Mouse (Mus musculus): Measurements from ENCODE around the gene Pkd2. TPM values are rescaled to one million over a fixed set of nuclear protein-coding genes. Genes with fewer than 3 reads are reported as not detected.
A peak's percentile ranks its signal among the peaks of the same experiment; 100 is the strongest.

Pkd2 gene
- 84.4 and 86.0 TPM in 2 replicates for polyA plus RNA-seq (2012; rRNA removed)
- polyA plus RNA-seq (2014; fragmentation: Nextera tagmentation; extraction: Ambion mirVana) = 32.6 and 38.2 TPM in 2 replicates

GRCm38 (mm10) chr5:104458832-104459705 is at the start of gene Pkd2:
Gene Pkd2 (plus strand): TSS chr5:104459450.
- H3K27me3 ChIP-seq (ENCODE audit: control insufficient read depth, insufficient read depth, low read length) = no peaks in the 10 kb centered on the region

DNA sequence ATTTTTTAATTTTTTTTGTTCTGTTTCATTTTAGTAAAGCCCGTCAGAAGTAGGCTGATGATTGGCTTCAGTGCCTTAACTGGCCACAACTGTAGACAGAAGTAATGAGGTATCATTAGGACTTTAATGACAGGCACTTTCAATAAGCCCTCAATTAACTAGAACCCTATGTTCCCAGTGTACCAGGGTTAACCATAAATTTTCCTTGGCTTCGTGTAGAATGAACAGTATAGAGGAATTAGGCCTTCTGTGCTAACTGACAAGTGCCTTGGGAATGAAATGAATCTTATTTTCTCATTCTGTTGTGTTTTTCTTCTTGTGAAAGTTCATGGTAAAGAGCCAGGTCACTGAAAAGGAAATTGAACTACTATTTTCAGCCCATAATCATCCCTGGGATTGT is 43.3 kb upstream of the Pkd2 start:
- Histone ChIP-seq H3K4me2 (replicated peaks; ENCODE audit: low read depth, low read length, severe bottlenecking) (no peak overlapping the region), H3K4me3 (replicated peaks; ENCODE audit: low read length) (no peak overlapping the region), H3K9ac (ENCODE audit: low read depth, low read length, severe bottlenecking) (no peak overlapping the region), H3K9me3 (ENCODE audit: control insufficient read depth, low read length) (no peaks in the 10 kb centered on the region), H3K27me3 (ENCODE audit: control insufficient read depth, insufficient read depth, low read length) (no peaks in the 10 kb centered on the region), H3K4me1 (ENCODE audit: control insufficient read depth, insufficient read depth, low read length) (no peaks in the 10 kb centered on the region), H3K36me3 (ENCODE audit: control insufficient read depth, insufficient read depth, low read length) (no peaks in the 10 kb centered on the region), H3K27ac (replicated peaks; ENCODE audit: low read depth, low read length) (no peak overlapping the region)
- no peak for DNase-seq (ENCODE audit: low spot score)
- ATAC-seq (ENCODE audit: low FRiP score, low read depth) = peak; percentile 47; the same call in 1 of the 2 replicates
- no peak for TF ChIP-seq POLR2A (IDR thresholded peaks at IDR 0.05; ENCODE audit: borderline replicate concordance, extremely low read depth, insufficient read depth, insufficient read length)
- 22% methylated on average over 2 of the region's 2 CpGs for WGBS

More at GRCm38 (mm10) chr5:104458832-104459705, at the start of gene Pkd2:
- Histone ChIP-seq H3K4me1 (ENCODE audit: control insufficient read depth, insufficient read depth, low read length) (peaks cover 5% of the 10 kb centered on the region), H3K9me3 (ENCODE audit: control insufficient read depth, low read length) (0 out of 2 replicates have a peak, but pooled peaks cover 5% of the 10 kb centered on the region), H3K36me3 (ENCODE audit: control insufficient read depth, insufficient read depth, low read length) (peaks cover under 1% of the 10 kb centered on the region; the same call in 1 of the 2 replicates), H3K4me3 (replicated peaks; ENCODE audit: low read length) (peak within 1 kb of the TSS; percentile 85), H3K9ac (ENCODE audit: low read depth, low read length, severe bottlenecking) (peak within 1 kb of the TSS; percentile 98), H3K4me2 (replicated peaks; ENCODE audit: low read depth, low read length, severe bottlenecking) (peak within 1 kb of the TSS; percentile 70), H3K27ac (replicated peaks; ENCODE audit: low read depth, low read length) (peak within 1 kb of the TSS; percentile 95)
- 0 out of 2 replicates have a peak, but pooled peaks have one; percentile 63 for TF ChIP-seq POLR2A (IDR thresholded peaks at IDR 0.05; ENCODE audit: borderline replicate concordance, extremely low read depth, insufficient read depth, insufficient read length)
- DNase-seq (ENCODE audit: low spot score) (peak; percentile 62), ATAC-seq (ENCODE audit: low FRiP score, low read depth) (peak; percentile 88)
- 16% methylated on average over 30 of the region's 46 CpGs for WGBS

- no peak for TF ChIP-seq POLR2A (IDR thresholded peaks at IDR 0.05; ENCODE audit: borderline replicate concordance, extremely low read depth, insufficient read depth, insufficient read length)
- no peaks in the 10 kb centered on the region for H3K36me3 ChIP-seq (ENCODE audit: control insufficient read depth, insufficient read depth, low read length)
- no peak overlapping the region for H3K4me3 ChIP-seq (replicated peaks; ENCODE audit: low read length)
- WGBS = 54% methylated on average over 3 of the region's 3 CpGs
- H3K27ac ChIP-seq (replicated peaks; ENCODE audit: low read depth, low read length) = no peak overlapping the region
- no peaks in the 10 kb centered on the region for H3K4me1 ChIP-seq (ENCODE audit: control insufficient read depth, insufficient read depth, low read length)
- H3K9ac ChIP-seq (ENCODE audit: low read depth, low read length, severe bottlenecking) = no peak overlapping the region
- H3K4me2 ChIP-seq (replicated peaks; ENCODE audit: low read depth, low read length, severe bottlenecking) = no peak overlapping the region
- ATAC-seq (ENCODE audit: low FRiP score, low read depth) (no peak), DNase-seq (ENCODE audit: low spot score) (no peak)
- no peaks in the 10 kb centered on the region for H3K9me3 ChIP-seq (ENCODE audit: control insufficient read depth, low read length)
- no peaks in the 10 kb centered on the region for H3K27me3 ChIP-seq (ENCODE audit: control insufficient read depth, insufficient read depth, low read length)
These were observed 42.2 kb upstream of the Pkd2 start for GRCm38 (mm10) chr5:104417028-104417427.

DNA sequence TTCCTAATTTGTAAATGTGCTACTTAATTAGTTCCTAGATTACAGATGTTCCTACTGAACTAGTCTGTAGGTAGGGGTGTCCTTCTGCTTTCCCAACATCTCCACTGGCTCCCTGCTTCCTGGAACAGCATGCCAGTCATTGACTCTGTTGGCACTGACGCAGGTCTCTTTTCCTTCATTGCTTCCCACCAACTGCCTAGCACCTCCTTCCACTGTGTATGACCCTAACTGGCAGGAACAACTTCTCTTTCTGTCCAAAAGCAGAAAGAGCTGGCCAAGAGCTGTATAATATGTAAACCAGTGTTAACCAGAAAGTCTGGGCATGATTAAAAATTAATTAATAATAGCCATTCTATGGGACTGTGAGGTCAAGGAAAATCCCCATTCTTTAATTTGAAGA is 41.5 kb upstream of the Pkd2 start:
- TF ChIP-seq POLR2A (IDR thresholded peaks at IDR 0.05; ENCODE audit: borderline replicate concordance, extremely low read depth, insufficient read depth, insufficient read length) = no peak
- no peak overlapping the region for H3K9ac ChIP-seq (ENCODE audit: low read depth, low read length, severe bottlenecking)

DNA sequence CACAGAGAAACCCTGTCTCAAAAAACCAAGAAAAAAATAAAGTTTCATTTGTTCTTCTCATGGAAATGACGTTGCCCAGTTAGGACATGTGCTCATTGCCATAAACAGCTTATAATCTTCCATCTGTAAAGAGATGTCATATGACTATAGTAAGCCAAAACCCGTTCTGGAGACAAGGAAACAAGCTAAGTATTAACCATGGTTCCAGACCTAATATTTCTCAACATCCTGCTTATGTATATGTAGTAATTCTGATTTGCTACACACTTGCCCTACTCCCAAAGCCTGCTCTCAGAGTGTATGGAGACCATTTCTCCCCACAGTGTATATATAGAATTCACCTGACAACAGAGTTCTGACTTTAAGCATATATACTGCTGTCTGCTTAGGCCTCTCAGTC is 37.2 kb upstream of the Pkd2 start:
- H3K4me1 ChIP-seq (ENCODE audit: control insufficient read depth, insufficient read depth, low read length) = no peaks in the 10 kb centered on the region
- H3K27ac ChIP-seq (replicated peaks; ENCODE audit: low read depth, low read length) = no peak overlapping the region
- no peak for ATAC-seq (ENCODE audit: low FRiP score, low read depth)
- no peak for TF ChIP-seq POLR2A (IDR thresholded peaks at IDR 0.05; ENCODE audit: borderline replicate concordance, extremely low read depth, insufficient read depth, insufficient read length)
- no peaks in the 10 kb centered on the region for H3K36me3 ChIP-seq (ENCODE audit: control insufficient read depth, insufficient read depth, low read length)
- no peak overlapping the region for H3K4me3 ChIP-seq (replicated peaks; ENCODE audit: low read length)
- no peaks in the 10 kb centered on the region for H3K9me3 ChIP-seq (ENCODE audit: control insufficient read depth, low read length)
- 74% methylated on average over 2 of the region's 2 CpGs for WGBS
- H3K9ac ChIP-seq (ENCODE audit: low read depth, low read length, severe bottlenecking) = no peak overlapping the region
- H3K27me3 ChIP-seq (ENCODE audit: control insufficient read depth, insufficient read depth, low read length) = no peaks in the 10 kb centered on the region
- no peak for DNase-seq (ENCODE audit: low spot score)
- no peak overlapping the region for H3K4me2 ChIP-seq (replicated peaks; ENCODE audit: low read depth, low read length, severe bottlenecking)

More for the DNA sequence above, 41.5 kb upstream of the Pkd2 start:
- Histone ChIP-seq H3K4me3 (replicated peaks; ENCODE audit: low read length) (no peak overlapping the region), H3K9me3 (ENCODE audit: control insufficient read depth, low read length) (no peaks in the 10 kb centered on the region), H3K4me1 (ENCODE audit: control insufficient read depth, insufficient read depth, low read length) (no peaks in the 10 kb centered on the region), H3K27ac (replicated peaks; ENCODE audit: low read depth, low read length) (no peak overlapping the region), H3K36me3 (ENCODE audit: control insufficient read depth, insufficient read depth, low read length) (no peaks in the 10 kb centered on the region), H3K4me2 (replicated peaks; ENCODE audit: low read depth, low read length, severe bottlenecking) (no peak overlapping the region), H3K27me3 (ENCODE audit: control insufficient read depth, insufficient read depth, low read length) (no peaks in the 10 kb centered on the region)
- ATAC-seq (ENCODE audit: low FRiP score, low read depth) (no peak), DNase-seq (ENCODE audit: low spot score) (no peak)
- WGBS = 95% methylated on average over 1 of the region's 1 CpGs
